Mouse (Mus musculus): ENCODE data around the gene Dhrs3.
A peak's percentile ranks its signal among the peaks of the same experiment; 100 is the strongest.

The Dhrs3 gene

GRCm38 (mm10) chr4:144892133-144892936 is at the start of gene Dhrs3:
TSS of gene Dhrs3 (plus strand) at chr4:144892827.
- peak; percentile 95 for DNase-seq

- DNase-seq, result no peak
Measured at GRCm38 (mm10) chr4:144861756-144862505, 30.7 kb upstream of the Dhrs3 start.

GRCm38 (mm10) chr4:144867926-144868325 is 24.7 kb upstream of the Dhrs3 start:
- no peak for DNase-seq

GRCm38 (mm10) chr4:144868584-144868983 is 24.0 kb upstream of the Dhrs3 start:
- no peak for DNase-seq

GRCm38 (mm10) chr4:144872905-144873304 is 19.7 kb upstream of the Dhrs3 start:
- no peak for DNase-seq

- peak; percentile 21 for DNase-seq
Measured at GRCm38 (mm10) chr4:144875576-144876093, 17.0 kb upstream of the Dhrs3 start.

GRCm38 (mm10) chr4:144879549-144879948 is 13.1 kb upstream of the Dhrs3 start:
- no peak for DNase-seq

- DNase-seq, result no peak
Measured at GRCm38 (mm10) chr4:144881376-144881775, 11.3 kb upstream of the Dhrs3 start.

- no peak for DNase-seq
Measured at GRCm38 (mm10) chr4:144882881-144883331, 9.7 kb upstream of the Dhrs3 start.

GRCm38 (mm10) chr4:144886460-144886859 is 6.2 kb upstream of the Dhrs3 start:
- DNase-seq, result no peak

GRCm38 (mm10) chr4:144888750-144889149 is 3.9 kb upstream of the Dhrs3 start:
- DNase-seq, result no peak

GRCm38 (mm10) chr4:144889505-144890301 is 2.9 kb upstream of the Dhrs3 start:
- no peak for DNase-seq

GRCm38 (mm10) chr4:144890690-144891120 is 1.9 kb upstream of the Dhrs3 start:
- peak; percentile 71 for DNase-seq

GRCm38 (mm10) chr4:144891121-144891711 is 1.4 kb upstream of the Dhrs3 start:
- DNase-seq, result peak; percentile 62

- no peak for DNase-seq
Measured at GRCm38 (mm10) chr4:144891743-144892132, 889 bp upstream of the Dhrs3 start.

GRCm38 (mm10) chr4:144892937-144893272 is 278 bp downstream of the Dhrs3 start:
- DNase-seq, result no peak

- DNase-seq, result peak; percentile 70
Measured at GRCm38 (mm10) chr4:144893561-144894486, 1.2 kb downstream of the Dhrs3 start.

GRCm38 (mm10) chr4:144894487-144895210 is 2.0 kb downstream of the Dhrs3 start:
- peak; percentile 82 for DNase-seq

GRCm38 (mm10) chr4:144895211-144895590 is 2.6 kb downstream of the Dhrs3 start:
- peak; percentile 41 for DNase-seq

- DNase-seq, result peak; percentile 81
Measured at GRCm38 (mm10) chr4:144896321-144896720, 3.7 kb downstream of the Dhrs3 start.

All from kidney, adult 9 months (tissue).